Mouse (Mus musculus) forebrain, embryonic 12.5 days (tissue): ENCODE data around the gene Trib3. TPM values are rescaled to one million over a fixed set of nuclear protein-coding genes. Genes with fewer than 3 reads are reported as not detected.

Experiments used
- ATAC-seq: fragments of 200-750 bp; cut with Nextera tagmentation; 2 replicates; pipeline ENCODE4 v1.8.0; 2017; ENCODE audit warnings: moderate TSS enrichment; ENCODE audit not compliant: low FRiP score
- H3K27ac ChIP-seq: fragments of 300-500 bp; sonication (generic); 2 replicates; pipeline ENCODE4 v1.5.1; 2016; ENCODE audit warnings: mild to moderate bottlenecking
- H3K27me3 ChIP-seq: fragments of 300-500 bp; sonication (generic); 2 replicates; pipeline ENCODE4 v1.6.1; 2016; ENCODE audit warnings: mild to moderate bottlenecking
- H3K36me3 ChIP-seq: fragments of 300-500 bp; sonication (generic); replicated peaks from 2 replicates; pipeline ENCODE4 v1.6.1; 2016; ENCODE audit warnings: mild to moderate bottlenecking
- H3K4me1 ChIP-seq: fragments of 300-500 bp; sonication (generic); 2 replicates; pipeline ENCODE4 v1.6.1; 2016
- H3K4me2 ChIP-seq: fragments of 300-500 bp; sonication (generic); 2 replicates; pipeline ENCODE4 v1.6.1; 2016; ENCODE audit warnings: mild to moderate bottlenecking, moderate library complexity
- H3K4me3 ChIP-seq: fragments of 300-500 bp; sonication (generic); replicated peaks from 2 replicates; pipeline ENCODE4 v1.5.1; 2016; ENCODE audit warnings: mild to moderate bottlenecking
- H3K9ac ChIP-seq: fragments of 300-500 bp; sonication (generic); 2 replicates; pipeline ENCODE4 v1.6.1; 2016; ENCODE audit warnings: mild to moderate bottlenecking
- H3K9me3 ChIP-seq: fragments of 300-500 bp; sonication (generic); 2 replicates; pipeline ENCODE4 v1.6.1; 2016
- WGBS: fragments of 180-500 bp; shearing (Covaris S2); methylation state at CpG from one replicate; pipeline ENCODE4 v1.1.7; 2016; 5-methylcytosine and 5-hydroxymethylcytosine counted together
- polyA plus RNA-seq: library from polyadenylated mRNA; unstranded; fragments of >200 nt; fragmentation: Nextera tagmentation; extraction: Ambion mirVana; gene quantifications from 2 replicates; pipeline ENCODE4 v1.2.1, GENCODE M21; 2016

The Trib3 gene
- polyA plus RNA-seq, 1 experiment from 2014 or later = 2.8 TPM

DNA sequence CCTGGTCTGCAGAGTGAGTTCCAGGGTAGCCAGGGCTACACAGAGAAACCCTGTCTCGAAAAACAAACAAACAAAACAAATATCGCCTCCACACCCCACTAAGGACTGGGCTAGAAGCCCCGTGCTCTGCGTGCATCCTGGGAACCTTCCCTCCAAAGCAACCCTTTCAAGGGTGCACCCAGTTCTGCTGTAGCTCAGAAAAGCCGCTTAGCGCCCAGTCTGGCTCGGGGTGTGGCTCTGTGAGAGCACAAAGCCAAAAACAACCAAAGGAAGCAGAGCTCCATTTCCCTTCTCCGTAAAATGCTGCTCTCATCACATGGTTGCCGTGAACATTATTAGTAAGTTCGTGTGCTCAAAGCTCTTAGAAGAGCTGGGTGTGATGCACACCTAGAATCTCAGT is 529 bp upstream of the Trib3 start:
- H3K27ac ChIP-seq = no peak overlapping the region
- H3K9me3 ChIP-seq = no peaks in the 10 kb centered on the region
- H3K9ac ChIP-seq = peak overlapping the region; percentile 61
- H3K4me3 ChIP-seq = peak overlapping the region; percentile 53
- ATAC-seq = peak; percentile 24
- H3K4me2 ChIP-seq = peak overlapping the region; percentile 90
- WGBS = 14% methylated on average over 10 of the region's 10 CpGs
- H3K27me3 ChIP-seq = peaks cover 31% of the 10 kb centered on the region
- H3K36me3 ChIP-seq = no peaks in the 10 kb centered on the region
- peaks cover 16% of the 10 kb centered on the region for H3K4me1 ChIP-seq

DNA sequence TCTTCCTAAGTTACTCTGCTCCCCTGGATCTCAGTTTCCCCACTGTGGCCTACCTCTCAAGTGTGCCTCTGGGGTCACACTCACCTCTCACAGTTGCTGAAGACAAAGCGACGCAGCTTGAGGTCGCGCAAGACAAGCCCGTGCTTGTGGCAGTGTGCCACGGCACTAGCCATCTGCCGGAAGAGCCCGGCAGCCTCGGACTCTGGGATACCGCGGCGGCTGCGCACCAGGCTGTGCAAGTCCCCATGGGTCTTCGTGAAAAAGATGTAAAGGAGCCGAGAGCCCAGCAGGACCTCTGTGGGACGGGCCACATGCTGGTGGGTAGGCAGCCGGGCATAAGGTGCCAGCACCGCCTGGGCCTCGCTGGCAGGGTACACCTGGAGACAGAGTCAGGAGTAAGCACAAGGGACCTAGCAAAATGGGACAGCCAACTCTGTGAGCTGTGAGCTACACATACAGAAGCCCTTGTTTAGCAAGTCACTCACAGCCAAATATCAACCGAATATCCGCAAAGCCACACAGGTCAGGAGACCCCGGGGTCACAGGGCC is 4.1 kb downstream of the Trib3 start:
- H3K27me3 ChIP-seq = peaks cover 34% of the 10 kb centered on the region
- H3K4me1 ChIP-seq = peaks cover 16% of the 10 kb centered on the region
- WGBS = 92% methylated on average over 22 of the region's 22 CpGs
- H3K27ac ChIP-seq = no peak overlapping the region
- H3K9ac ChIP-seq = no peak overlapping the region
- ATAC-seq = no peak
- no peak overlapping the region for H3K4me2 ChIP-seq
- H3K4me3 ChIP-seq = no peak overlapping the region
- H3K9me3 ChIP-seq = no peaks in the 10 kb centered on the region
- no peaks in the 10 kb centered on the region for H3K36me3 ChIP-seq

DNA sequence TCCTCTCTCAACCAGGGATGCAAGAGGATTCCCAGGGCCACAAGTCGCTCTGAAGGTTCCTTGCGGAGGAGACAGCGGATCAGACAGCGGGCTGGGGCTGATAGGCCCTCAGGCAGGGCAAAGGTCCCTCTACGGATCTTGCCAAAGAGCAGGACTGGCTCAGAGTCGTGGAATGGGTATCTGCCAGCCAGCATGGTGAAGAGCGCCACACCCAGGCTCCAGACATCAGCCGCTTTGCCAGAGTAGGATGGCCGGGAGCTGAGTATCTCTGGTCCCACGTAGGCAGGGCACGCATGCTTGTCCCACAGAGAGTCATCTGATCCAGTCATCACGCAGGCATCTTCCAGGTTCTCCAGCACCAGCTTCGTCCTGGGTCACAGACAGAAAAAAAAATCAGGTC is 5.5 kb downstream of the Trib3 start:
- Histone ChIP-seq H3K4me1 (peaks cover 4% of the 10 kb centered on the region; the same call in 1 of the 2 replicates), H3K36me3 (no peaks in the 10 kb centered on the region), H3K27me3 (peaks cover 27% of the 10 kb centered on the region), H3K9me3 (no peaks in the 10 kb centered on the region), H3K4me3 (no peak overlapping the region), H3K4me2 (no peak overlapping the region), H3K27ac (no peak overlapping the region), H3K9ac (no peak overlapping the region)
- whole genome bisulfite sequencing = 83% methylated on average over 13 of the region's 13 CpGs
- no peak for ATAC-seq

DNA sequence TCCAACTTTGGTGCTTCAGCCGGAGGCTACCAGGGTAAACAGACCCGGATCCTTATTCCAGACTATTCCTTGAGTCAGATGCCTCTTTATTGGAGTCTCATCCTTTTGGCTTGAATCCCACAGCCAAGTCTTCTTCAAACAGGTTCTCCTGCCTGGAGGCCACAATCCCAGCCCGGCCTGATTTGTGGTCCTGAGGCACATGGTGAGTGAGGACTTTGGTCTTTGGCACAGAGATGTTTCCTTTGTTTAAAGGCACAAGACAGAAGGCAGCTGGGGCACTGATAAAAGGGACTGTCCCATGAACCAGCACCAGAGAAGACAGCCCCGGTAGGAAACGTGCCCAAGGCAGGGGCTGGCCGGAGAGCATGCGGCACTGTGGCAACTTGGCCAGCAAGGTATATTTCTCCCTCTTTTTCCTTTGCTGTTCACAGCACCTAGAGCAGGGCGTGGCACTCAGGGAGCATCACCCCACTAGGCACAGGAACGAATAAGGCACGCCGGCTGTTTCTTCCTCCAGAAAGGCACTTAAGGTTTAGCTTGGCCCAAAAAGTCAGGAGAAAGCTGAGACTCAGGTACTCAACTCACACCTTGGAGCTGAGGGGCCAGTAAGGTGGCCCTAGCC is 6.1 kb downstream of the Trib3 start:
- no peak overlapping the region for H3K4me3 ChIP-seq
- H3K4me2 ChIP-seq = no peak overlapping the region
- H3K27ac ChIP-seq = no peak overlapping the region
- no peaks in the 10 kb centered on the region for H3K36me3 ChIP-seq
- no peak for ATAC-seq
- 89% methylated on average over 11 of the region's 11 CpGs for WGBS
- H3K27me3 ChIP-seq = peaks cover 24% of the 10 kb centered on the region
- H3K9me3 ChIP-seq = no peaks in the 10 kb centered on the region
- no peak overlapping the region for H3K9ac ChIP-seq
- H3K4me1 ChIP-seq = peaks cover 2% of the 10 kb centered on the region; the same call in 1 of the 2 replicates

DNA sequence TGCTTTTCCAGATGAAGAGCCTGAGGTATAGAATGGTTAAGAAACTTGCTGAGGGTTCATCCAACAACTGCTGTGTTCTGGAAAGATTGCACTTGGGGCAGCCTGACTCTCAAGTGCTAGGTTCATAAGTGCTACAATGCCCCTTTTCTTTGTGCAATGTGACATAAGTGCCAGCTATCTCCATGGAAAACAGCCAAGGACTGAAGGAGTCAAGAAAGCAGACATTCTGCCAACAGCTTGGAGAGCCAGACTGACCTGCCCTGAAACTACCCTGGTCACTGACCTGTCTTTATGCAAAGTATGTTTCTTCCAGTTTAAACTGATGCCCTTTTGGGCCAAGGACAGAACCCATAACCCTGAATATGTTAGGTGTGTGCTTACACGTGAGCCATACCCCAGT is 7.0 kb downstream of the Trib3 start:
- H3K4me1 ChIP-seq = peaks cover 3% of the 10 kb centered on the region; the same call in 1 of the 2 replicates
- H3K36me3 ChIP-seq = no peaks in the 10 kb centered on the region
- H3K9me3 ChIP-seq = no peaks in the 10 kb centered on the region
- 76% methylated on average over 1 of the region's 1 CpGs for WGBS
- H3K4me2 ChIP-seq = no peak overlapping the region
- H3K27me3 ChIP-seq = peaks cover 16% of the 10 kb centered on the region; the same call in 1 of the 2 replicates
- ATAC-seq = no peak
- H3K9ac ChIP-seq = no peak overlapping the region
- no peak overlapping the region for H3K27ac ChIP-seq
- no peak overlapping the region for H3K4me3 ChIP-seq

DNA sequence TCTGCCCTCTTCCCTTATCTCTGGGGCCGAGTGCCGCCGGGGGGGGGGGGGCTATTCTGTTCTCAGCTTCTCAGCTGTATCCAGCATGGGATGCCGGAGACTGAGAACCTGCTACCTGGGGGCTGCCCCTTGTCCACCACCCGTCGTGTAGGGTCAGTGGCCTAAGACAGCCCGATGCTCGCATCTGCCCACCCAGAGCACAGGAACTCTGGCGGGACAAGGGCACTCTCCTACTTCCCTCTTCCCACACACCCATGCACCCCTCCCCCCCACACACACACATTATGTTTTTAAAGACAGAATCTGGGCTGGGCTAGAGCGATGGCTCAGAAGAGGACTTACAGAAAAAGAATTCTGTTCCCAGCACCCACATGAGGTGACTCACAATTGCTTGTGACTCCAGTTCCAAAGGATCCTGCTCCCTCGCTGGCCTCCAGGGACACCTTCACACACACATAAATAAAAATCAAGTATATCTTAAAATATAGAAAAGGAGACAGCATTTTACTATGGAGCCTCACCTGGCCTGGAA is 8.5 kb downstream of the Trib3 start:
- WGBS = 47% methylated on average over 11 of the region's 11 CpGs
- Histone ChIP-seq H3K4me2 (no peak overlapping the region), H3K4me3 (no peak overlapping the region), H3K27me3 (peaks cover 14% of the 10 kb centered on the region; the same call in 1 of the 2 replicates), H3K9me3 (no peaks in the 10 kb centered on the region), H3K9ac (no peak overlapping the region), H3K36me3 (0 out of 2 replicates have a peak, but pooled peaks cover 5% of the 10 kb centered on the region), H3K4me1 (peaks cover 17% of the 10 kb centered on the region), H3K27ac (no peak overlapping the region)
- ATAC-seq = no peak

DNA sequence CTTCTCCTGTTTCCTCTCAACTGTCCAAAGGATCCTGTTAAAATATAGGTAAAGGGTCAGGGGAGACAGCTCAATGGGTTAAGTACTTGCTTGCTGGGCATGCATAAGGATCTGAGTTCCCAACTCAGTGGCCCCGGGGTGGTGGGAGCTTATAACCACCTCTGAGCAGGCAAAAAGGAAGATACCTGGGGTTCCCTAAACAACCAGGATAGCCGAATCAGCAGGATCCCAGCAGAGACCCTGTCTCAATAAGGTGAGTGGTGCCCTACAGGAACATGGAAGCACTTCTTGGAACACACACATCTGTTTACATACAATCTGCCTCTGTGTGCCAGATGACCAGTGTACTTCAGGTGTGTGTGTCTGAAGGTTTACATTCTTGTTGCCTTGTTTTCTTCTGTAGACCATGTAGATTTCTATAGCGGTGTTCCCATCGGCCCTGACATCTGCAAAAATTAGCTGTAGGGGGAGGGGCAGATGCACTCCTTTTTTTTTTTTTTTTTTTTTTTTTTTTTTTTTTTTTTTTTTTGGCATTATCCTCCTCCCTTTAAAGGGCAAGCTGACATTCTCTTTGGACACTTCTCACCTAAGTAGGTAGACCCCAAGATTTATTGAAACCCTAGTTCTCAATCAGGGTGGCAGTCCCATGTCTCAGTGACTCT is 10.4 kb downstream of the Trib3 start:
- Histone ChIP-seq H3K9me3 (no peaks in the 10 kb centered on the region), H3K4me3 (no peak overlapping the region), H3K9ac (no peak overlapping the region), H3K36me3 (peaks cover 21% of the 10 kb centered on the region; the same call in 1 of the 2 replicates), H3K4me2 (no peak overlapping the region), H3K4me1 (peaks cover 19% of the 10 kb centered on the region), H3K27me3 (peaks cover 14% of the 10 kb centered on the region; the same call in 1 of the 2 replicates), H3K27ac (no peak overlapping the region)
- ATAC-seq = no peak
- WGBS = 86% methylated on average over 4 of the region's 4 CpGs

DNA sequence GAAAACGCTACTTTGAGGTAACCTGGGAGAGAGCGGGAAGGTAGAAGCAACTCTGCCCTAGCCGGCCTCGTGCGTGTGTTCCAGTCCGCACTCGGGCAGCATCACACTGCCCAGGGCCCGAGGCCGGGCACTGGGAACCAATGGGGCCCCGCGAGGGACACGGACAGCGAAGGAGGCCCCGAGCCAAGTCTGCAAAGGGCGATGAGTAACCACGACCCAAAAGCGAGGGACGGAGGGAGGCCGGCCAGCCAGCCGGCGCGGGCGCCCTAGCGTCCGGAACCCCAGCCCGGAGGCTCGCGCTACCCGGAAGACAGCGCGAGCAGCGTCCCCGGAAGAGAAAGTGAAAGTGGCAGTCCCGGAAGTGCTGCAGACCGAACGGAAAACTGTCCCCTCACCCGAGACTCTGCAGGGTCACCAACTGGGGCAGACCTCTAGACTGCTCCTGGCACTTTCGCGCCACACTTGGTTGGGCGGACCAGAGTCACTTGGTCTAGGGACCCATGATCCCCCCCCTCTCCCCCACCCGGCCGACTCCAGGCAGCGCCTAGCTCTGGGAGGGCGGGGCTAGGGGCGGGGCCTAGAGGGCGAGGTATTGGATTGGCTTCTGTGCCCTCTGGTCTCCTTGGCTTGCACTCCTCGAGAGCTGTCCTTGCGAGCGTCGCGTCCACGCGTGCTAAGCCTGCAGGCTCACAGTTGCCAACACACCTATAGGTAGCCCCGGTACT is 11.6 kb downstream of the Trib3 start, which contains the start of gene Rbck1:
Rbck1 (minus strand) TSS at position 553 of the 725 bp plus-strand sequence.
- under 1% methylated on average over 54 of the region's 54 CpGs for WGBS
- peaks cover 19% of the 10 kb centered on the region for H3K4me1 ChIP-seq
- ATAC-seq = peak; percentile 96
- peak within 1 kb of the TSS; percentile 85 for H3K4me2 ChIP-seq
- peak within 1 kb of the TSS; percentile 94 for H3K9ac ChIP-seq
- peaks cover 14% of the 10 kb centered on the region; the same call in 1 of the 2 replicates for H3K27me3 ChIP-seq
- peaks cover 32% of the 10 kb centered on the region for H3K36me3 ChIP-seq
- peak within 1 kb of the TSS; percentile 85 for H3K27ac ChIP-seq
- H3K9me3 ChIP-seq = no peaks in the 10 kb centered on the region
- H3K4me3 ChIP-seq = peak within 1 kb of the TSS; percentile 85

DNA sequence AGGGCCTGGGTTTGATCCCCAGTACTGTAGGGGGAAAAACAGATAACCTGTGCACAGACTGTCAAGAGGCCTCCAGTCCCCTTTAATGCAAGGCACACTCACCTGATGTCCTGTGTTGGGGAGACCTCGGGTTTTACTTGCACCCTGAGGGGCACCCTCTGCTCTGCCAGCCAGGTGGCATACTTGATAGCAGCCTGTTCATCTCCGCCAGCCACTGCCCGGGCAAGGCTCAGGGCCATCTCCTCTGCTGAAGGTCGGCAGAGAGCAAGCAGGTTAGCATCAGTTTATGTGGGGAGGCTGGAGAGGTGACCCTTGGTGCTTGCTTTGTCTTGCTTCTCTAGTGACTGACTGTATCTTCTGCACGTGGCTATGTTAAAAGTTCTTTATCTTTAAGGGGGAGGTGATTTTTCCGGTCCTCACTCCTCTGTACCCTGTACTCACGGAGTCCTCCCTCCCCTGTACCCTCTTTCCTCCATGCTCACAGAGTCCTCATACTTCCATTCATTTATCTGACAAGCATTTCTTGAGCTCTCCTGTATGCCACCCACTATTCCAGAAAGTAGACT is 12.9 kb downstream of the Trib3 start:
- no peaks in the 10 kb centered on the region for H3K9me3 ChIP-seq
- WGBS = 77% methylated on average over 7 of the region's 7 CpGs
- H3K9ac ChIP-seq = peak overlapping the region; percentile 47; the same call in 1 of the 2 replicates
- H3K4me2 ChIP-seq = peak overlapping the region; percentile 85
- H3K4me1 ChIP-seq = peaks cover 19% of the 10 kb centered on the region
- peaks cover 4% of the 10 kb centered on the region; the same call in 1 of the 2 replicates for H3K27me3 ChIP-seq
- peak overlapping the region; percentile 85 for H3K4me3 ChIP-seq
- H3K36me3 ChIP-seq = peaks cover 46% of the 10 kb centered on the region
- ATAC-seq = no peak
- H3K27ac ChIP-seq = no peak overlapping the region

DNA sequence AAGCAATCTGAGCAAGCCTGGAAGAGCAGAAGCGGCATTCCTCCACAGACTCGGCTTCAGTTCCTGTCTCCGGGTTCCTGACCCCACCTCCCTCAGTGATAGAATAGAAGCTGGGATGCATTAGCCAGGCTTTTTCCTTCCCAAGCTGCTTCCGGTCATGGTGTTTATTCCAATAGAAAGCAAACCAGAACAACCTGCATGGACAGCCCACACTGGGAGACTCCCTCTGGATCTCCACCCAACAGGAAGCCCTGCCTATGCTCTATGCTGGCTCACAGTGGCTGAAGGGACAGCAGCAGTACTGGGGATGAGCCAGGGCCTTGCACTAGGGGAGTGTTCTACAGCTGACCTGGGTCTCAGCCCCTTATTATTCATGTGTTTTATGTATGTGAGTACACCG is 15.9 kb downstream of the Trib3 start:
- no peaks in the 10 kb centered on the region for H3K9me3 ChIP-seq
- H3K4me2 ChIP-seq = no peak overlapping the region
- no peaks in the 10 kb centered on the region for H3K27me3 ChIP-seq
- H3K27ac ChIP-seq = no peak overlapping the region
- ATAC-seq = no peak
- H3K4me3 ChIP-seq = no peak overlapping the region
- WGBS = 90% methylated on average over 5 of the region's 5 CpGs
- H3K9ac ChIP-seq = no peak overlapping the region
- peaks cover 74% of the 10 kb centered on the region for H3K36me3 ChIP-seq
- peaks cover 19% of the 10 kb centered on the region for H3K4me1 ChIP-seq

DNA sequence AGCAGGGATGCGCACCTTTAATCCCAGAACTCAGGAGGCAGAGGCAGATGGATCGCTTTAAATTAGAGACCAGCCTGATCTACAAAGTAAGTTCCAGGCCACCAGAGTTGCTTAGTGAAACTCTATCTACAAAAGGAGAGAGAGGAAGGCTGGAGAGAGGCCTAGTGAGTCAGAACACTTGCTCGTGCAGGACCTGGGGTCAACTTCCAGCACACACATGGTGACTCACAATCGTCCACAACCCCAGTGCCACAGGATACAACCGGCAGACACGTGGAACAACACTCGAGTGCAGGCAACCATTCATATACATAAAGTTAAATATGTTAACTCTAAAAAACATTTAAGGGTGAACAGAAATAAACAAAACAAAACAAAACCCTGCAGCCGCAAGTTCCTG is 17.2 kb downstream of the Trib3 start:
- H3K9me3 ChIP-seq = no peaks in the 10 kb centered on the region
- peaks cover 87% of the 10 kb centered on the region for H3K36me3 ChIP-seq
- no peak overlapping the region for H3K9ac ChIP-seq
- H3K27me3 ChIP-seq = no peaks in the 10 kb centered on the region
- WGBS = 92% methylated on average over 8 of the region's 8 CpGs
- H3K27ac ChIP-seq = no peak overlapping the region
- ATAC-seq = no peak
- H3K4me1 ChIP-seq = peaks cover 14% of the 10 kb centered on the region
- H3K4me2 ChIP-seq = no peak overlapping the region
- no peak overlapping the region for H3K4me3 ChIP-seq

DNA sequence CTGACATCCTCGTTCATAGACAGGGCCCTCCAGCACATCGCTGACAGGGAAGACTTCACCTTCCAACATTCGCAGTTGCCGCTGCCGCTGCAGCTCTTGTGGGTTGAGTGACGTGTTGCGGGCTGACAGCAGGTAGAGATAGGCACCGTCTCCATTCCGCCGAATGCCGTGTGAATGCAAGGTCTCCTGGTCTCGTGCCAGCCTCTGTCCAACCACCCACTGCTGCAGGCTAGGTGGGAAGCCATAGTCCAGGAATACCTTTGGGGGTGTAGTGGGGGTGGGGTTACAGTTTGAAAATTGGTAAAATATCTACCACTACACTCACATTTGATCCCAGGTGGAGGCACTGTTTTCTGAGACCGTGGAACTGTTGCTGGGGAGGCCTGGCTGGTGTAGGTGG is 17.7 kb downstream of the Trib3 start:
- peaks cover 10% of the 10 kb centered on the region for H3K4me1 ChIP-seq
- ATAC-seq = no peak
- H3K9ac ChIP-seq = no peak overlapping the region
- WGBS = 94% methylated on average over 13 of the region's 13 CpGs
- no peak overlapping the region for H3K4me3 ChIP-seq
- no peaks in the 10 kb centered on the region for H3K27me3 ChIP-seq
- H3K27ac ChIP-seq = no peak overlapping the region
- peaks cover 92% of the 10 kb centered on the region for H3K36me3 ChIP-seq
- H3K9me3 ChIP-seq = no peaks in the 10 kb centered on the region
- no peak overlapping the region for H3K4me2 ChIP-seq
